Mouse (Mus musculus): ENCODE results near the gene Hdac6. TPM values are rescaled to one million over a fixed set of nuclear protein-coding genes. Genes with fewer than 3 reads are reported as not detected.
"Not testable (repeated sequence)": the region's sequence is repeated elsewhere in the genome, so short reads cannot be mapped to it uniquely, and the experiment has no call there.

Hdac6 gene
- polyA plus RNA-seq, 1 experiment from 2014 or later: 21.1 TPM

DNA sequence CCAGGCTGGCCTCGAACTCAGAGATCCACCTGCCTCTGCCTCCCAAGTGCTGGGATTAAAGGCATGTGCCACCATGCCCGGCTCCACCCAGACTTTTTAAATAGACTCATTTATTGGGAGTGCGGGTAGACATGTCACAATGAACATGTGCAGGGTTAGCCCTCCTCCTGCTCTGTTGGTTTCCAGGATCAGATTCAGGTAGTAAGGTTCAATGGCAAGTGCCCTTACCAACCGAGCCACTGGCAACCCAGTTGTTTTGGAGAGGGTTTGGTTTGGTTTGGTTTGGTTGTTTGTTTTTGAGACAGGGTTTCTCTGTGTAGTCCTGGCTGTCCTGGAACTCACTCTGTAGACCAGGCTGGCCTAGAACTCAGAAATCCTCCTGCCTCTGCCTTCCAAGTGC, 38.4 kb downstream of the Hdac6 start, which contains the start of gene Gm10490:
Gene Gm10490, plus strand, starts transcription at position 301 of the 400 bp plus-strand sequence.
- not testable (repeated sequence) for H3K4me1 ChIP-seq (replicated peaks; ENCODE audit: control insufficient read depth, insufficient read depth, low read length); H3K36me3 ChIP-seq (ENCODE audit: control insufficient read depth, insufficient read depth, low read length); H3K9me3 ChIP-seq (ENCODE audit: control insufficient read depth, low read length); ATAC-seq (replicated peaks; ENCODE audit: low FRiP score); DNase-seq (ENCODE audit: low spot score); H3K27me3 ChIP-seq (replicated peaks; ENCODE audit: control insufficient read depth, insufficient read depth, low read length); H3K4me3 ChIP-seq (ENCODE audit: low read depth, low read length); H3K27ac ChIP-seq (ENCODE audit: low read depth, low read length); H3K4me2 ChIP-seq; H3K9ac ChIP-seq (ENCODE audit: low read depth, low read length)
- WGBS: 86% methylated on average over 4 of the region's 4 CpGs

DNA sequence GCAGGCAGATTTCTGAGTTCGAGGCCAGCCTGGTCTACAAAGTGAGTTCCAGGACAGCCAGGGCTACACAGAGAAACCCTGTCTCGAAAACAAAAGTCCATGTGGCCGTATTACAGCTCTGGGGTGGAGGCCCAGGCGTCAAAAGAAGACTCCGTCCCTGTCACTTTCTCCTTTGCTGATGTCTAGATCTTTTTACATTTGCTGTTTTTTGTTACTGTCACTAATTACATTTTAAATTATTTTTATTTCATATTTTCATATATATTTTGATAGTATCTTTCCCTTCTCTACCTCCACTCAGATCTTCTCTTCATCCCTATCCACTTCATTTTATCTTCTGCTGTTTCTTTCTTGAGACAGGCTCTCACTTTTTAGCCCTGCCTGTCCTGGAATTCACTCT, 40.0 kb downstream of the Hdac6 start, which contains the start of gene Gm10491:
Gene Gm10491, minus strand, starts transcription at position 101 of the 400 bp plus-strand sequence.
- 84% methylated on average over 5 of the region's 5 CpGs for WGBS
- Histone ChIP-seq H3K9ac (ENCODE audit: low read depth, low read length) (no peak within 1 kb of the TSS), H3K4me2 (no peak within 1 kb of the TSS), H3K27me3 (replicated peaks; ENCODE audit: control insufficient read depth, insufficient read depth, low read length) (no peaks in the 10 kb centered on the region), H3K4me3 (ENCODE audit: low read depth, low read length) (no peak within 1 kb of the TSS), H3K9me3 (ENCODE audit: control insufficient read depth, low read length) (no peaks in the 10 kb centered on the region), H3K36me3 (ENCODE audit: control insufficient read depth, insufficient read depth, low read length) (no peaks in the 10 kb centered on the region), H3K4me1 (replicated peaks; ENCODE audit: control insufficient read depth, insufficient read depth, low read length) (no peaks in the 10 kb centered on the region), H3K27ac (ENCODE audit: low read depth, low read length) (no peak within 1 kb of the TSS)
- no peak for DNase-seq (ENCODE audit: low spot score)
- ATAC-seq (replicated peaks; ENCODE audit: low FRiP score): no peak

DNA sequence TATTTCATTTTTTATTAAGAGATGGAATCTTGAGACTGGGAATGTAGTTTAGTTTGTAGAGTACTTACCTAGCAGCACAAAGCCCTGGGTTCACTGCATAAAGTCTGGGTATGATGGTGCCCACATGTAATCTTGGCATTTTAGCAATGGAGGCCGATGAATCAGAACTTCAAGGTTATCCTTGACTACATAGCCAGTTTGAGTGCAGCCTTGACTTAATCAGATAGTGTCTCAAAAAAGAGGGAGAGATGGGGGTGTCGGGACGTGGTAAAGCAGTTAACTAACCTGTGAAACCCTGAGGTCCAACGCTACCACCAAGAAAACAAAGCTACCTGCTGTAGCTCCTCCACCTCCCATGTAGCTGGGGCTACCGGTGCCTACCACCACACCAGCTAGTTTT, 43.2 kb downstream of the Hdac6 start:
- 91% methylated on average over 5 of the region's 5 CpGs for WGBS
- Histone ChIP-seq H3K9me3 (ENCODE audit: control insufficient read depth, low read length) (no peaks in the 10 kb centered on the region), H3K27me3 (replicated peaks; ENCODE audit: control insufficient read depth, insufficient read depth, low read length) (no peaks in the 10 kb centered on the region), H3K27ac (ENCODE audit: low read depth, low read length) (no peak overlapping the region), H3K4me1 (replicated peaks; ENCODE audit: control insufficient read depth, insufficient read depth, low read length) (no peaks in the 10 kb centered on the region), H3K36me3 (ENCODE audit: control insufficient read depth, insufficient read depth, low read length) (no peaks in the 10 kb centered on the region), H3K9ac (ENCODE audit: low read depth, low read length) (no peak overlapping the region), H3K4me3 (ENCODE audit: low read depth, low read length) (no peak overlapping the region), H3K4me2 (no peak overlapping the region)
- no peak for DNase-seq (ENCODE audit: low spot score)
- ATAC-seq (replicated peaks; ENCODE audit: low FRiP score): no peak

DNA sequence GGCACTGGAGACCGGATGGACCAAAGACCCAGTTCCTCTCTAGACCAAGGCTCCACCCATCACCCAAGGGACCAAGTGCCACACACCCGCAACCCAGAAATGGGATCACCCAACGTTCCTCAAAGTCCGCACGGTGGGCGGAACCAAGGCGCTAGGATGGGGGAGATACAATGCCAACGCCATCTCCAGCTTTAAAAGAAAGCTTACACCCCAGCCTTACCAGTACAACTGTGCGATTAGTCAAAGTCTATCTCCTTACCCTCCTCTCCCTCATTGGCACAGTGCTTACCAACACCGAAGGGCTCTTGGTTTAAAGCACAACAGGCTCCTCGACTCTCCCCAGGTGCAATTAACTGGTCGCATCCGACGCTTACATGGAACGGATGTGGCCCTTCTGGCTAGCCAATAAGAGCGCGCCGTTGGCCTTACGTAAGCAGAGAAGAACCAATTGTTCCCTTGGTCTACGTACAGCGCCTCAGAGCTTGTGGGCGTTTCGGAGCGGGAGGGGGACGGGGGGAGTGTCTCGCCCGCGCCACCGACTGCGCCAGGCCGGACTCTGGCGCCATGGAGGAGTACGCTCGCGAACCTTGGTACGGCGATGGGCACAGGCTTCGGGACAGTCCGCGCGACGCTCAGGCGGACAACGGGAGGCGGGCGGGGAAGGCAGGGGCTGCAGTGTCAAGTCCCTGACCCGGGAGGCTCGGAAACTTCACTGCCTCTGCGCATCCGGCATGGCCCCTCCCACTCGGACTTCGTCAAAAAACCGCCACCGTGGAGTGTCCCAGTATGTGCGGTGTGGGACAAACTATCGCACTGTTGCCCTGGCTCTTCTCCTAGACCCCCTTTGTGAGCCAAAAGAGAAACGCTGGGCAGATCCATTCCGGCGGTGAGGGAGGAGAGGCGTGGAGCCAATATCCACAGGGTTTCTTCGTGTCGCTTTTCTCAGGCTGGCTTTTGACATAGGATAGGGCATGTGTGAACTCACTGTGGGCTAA, 48.5 kb downstream of the Hdac6 start, which contains the start of the genes Pqbp1 and Timm17b:
Gene Pqbp1, minus strand, starts transcription at position 390 of the 995 bp plus-strand sequence.
Gene Timm17b, plus strand, starts transcription at position 478 of the 995 bp plus-strand sequence.
- peak within 1 kb of the TSS; percentile 57 for H3K4me3 ChIP-seq (ENCODE audit: low read depth, low read length)
- 0 out of 2 replicates have a peak, but pooled peaks cover under 1% of the 10 kb centered on the region for H3K36me3 ChIP-seq (ENCODE audit: control insufficient read depth, insufficient read depth, low read length)
- no peaks in the 10 kb centered on the region for H3K4me1 ChIP-seq (replicated peaks; ENCODE audit: control insufficient read depth, insufficient read depth, low read length)
- 11% methylated on average over 62 of the region's 62 CpGs for WGBS
- DNase-seq (ENCODE audit: low spot score) (peak; percentile 81), ATAC-seq (replicated peaks; ENCODE audit: low FRiP score) (peak; percentile 98)
- peak within 1 kb of the TSS; percentile 41; the same call in 1 of the 2 replicates for H3K27ac ChIP-seq (ENCODE audit: low read depth, low read length)
- H3K9ac ChIP-seq (ENCODE audit: low read depth, low read length): peak within 1 kb of the TSS; percentile 60
- H3K4me2 ChIP-seq: peak within 1 kb of the TSS; percentile 70
- H3K27me3 ChIP-seq (replicated peaks; ENCODE audit: control insufficient read depth, insufficient read depth, low read length): no peaks in the 10 kb centered on the region
- H3K9me3 ChIP-seq (ENCODE audit: control insufficient read depth, low read length): no peaks in the 10 kb centered on the region

DNA sequence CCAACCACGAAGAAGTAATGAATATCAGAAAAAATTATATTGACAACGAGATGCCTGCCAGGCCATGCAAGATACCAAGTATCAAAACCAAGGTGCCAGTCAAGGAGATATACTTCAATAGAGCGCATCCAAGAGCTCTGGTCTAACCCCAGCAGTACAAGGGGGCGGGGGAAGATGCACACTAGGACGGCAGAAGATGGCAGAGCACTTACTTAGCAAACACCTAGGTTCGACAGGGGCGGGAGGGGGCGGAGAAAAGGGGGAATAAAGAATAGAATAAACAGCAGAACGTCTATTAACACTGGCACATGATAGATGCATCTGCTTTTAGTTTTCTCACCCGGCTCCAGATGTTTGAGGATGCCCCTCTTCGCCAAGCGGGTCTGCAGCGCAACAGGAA, 49.5 kb downstream of the Hdac6 start:
- Histone ChIP-seq H3K27ac (ENCODE audit: low read depth, low read length) (peak overlapping the region; percentile 41; the same call in 1 of the 2 replicates), H3K4me3 (ENCODE audit: low read depth, low read length) (peak overlapping the region; percentile 57), H3K9ac (ENCODE audit: low read depth, low read length) (peak overlapping the region; percentile 60), H3K36me3 (ENCODE audit: control insufficient read depth, insufficient read depth, low read length) (peaks cover 2% of the 10 kb centered on the region; the same call in 1 of the 2 replicates), H3K27me3 (replicated peaks; ENCODE audit: control insufficient read depth, insufficient read depth, low read length) (no peaks in the 10 kb centered on the region), H3K4me1 (replicated peaks; ENCODE audit: control insufficient read depth, insufficient read depth, low read length) (no peaks in the 10 kb centered on the region), H3K4me2 (peak overlapping the region; percentile 63), H3K9me3 (ENCODE audit: control insufficient read depth, low read length) (no peaks in the 10 kb centered on the region)
- no peak for ATAC-seq (replicated peaks; ENCODE audit: low FRiP score)
- WGBS: 28% methylated on average over 13 of the region's 13 CpGs
- DNase-seq (ENCODE audit: low spot score): no peak

DNA sequence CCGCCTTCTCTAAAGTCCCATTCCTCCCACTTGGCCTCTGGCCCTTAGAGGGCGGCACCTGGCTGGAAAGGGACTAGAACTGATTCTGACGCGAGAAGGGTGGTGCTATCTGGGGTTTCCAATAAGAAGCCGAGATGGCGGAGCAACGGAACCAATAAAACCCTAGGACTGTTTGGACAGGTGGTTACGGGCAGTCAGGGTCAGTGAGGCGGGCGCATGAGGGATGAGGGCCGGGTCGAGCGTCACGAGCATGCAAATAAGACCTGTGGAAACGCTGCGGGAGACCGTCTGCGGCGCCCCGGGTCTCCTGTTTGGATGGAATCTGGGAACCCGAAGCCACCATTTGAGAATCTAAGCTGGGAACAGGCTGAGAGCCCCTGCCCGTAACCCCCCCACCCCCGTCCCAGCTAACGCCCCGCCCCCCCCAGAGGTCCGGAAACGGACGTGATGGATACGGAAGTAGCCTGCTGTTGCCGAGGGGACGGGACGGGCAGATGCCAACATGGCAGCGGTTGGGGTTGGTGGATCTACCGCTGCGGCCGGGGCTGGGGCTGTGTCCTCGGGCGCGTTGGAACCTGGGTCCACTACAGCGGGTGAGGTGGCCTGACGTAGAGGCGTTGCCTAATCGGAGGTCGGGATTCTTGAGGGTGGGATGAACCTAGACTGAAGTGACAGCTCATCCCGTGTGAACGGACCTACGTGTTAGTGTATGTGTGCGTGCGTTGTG, 63.7 kb downstream of the Hdac6 start, which contains the start of gene Slc35a2:
Gene Slc35a2, plus strand, starts transcription at position 188 of the 727 bp plus-strand sequence.
- H3K27me3 ChIP-seq (replicated peaks; ENCODE audit: control insufficient read depth, insufficient read depth, low read length): no peaks in the 10 kb centered on the region
- DNase-seq (ENCODE audit: low spot score): peak; percentile 75
- H3K9ac ChIP-seq (ENCODE audit: low read depth, low read length): peak within 1 kb of the TSS; percentile 53
- peak within 1 kb of the TSS; percentile 60 for H3K4me3 ChIP-seq (ENCODE audit: low read depth, low read length)
- 5% methylated on average over 47 of the region's 49 CpGs for WGBS
- H3K4me2 ChIP-seq: peak within 1 kb of the TSS; percentile 76
- H3K27ac ChIP-seq (ENCODE audit: low read depth, low read length): peak within 1 kb of the TSS; percentile 58; the same call in 1 of the 2 replicates
- no peaks in the 10 kb centered on the region for H3K4me1 ChIP-seq (replicated peaks; ENCODE audit: control insufficient read depth, insufficient read depth, low read length)
- ATAC-seq (replicated peaks; ENCODE audit: low FRiP score): peak; percentile 93
- no peaks in the 10 kb centered on the region for H3K36me3 ChIP-seq (ENCODE audit: control insufficient read depth, insufficient read depth, low read length)
- no peaks in the 10 kb centered on the region for H3K9me3 ChIP-seq (ENCODE audit: control insufficient read depth, low read length)

Other genes with a start within 250 kb of the Hdac6 start
- gene Wdr45, start 233.6 kb downstream of the Hdac6 start, polyA plus RNA-seq (2014; fragmentation: Nextera tagmentation; extraction: Ambion mirVana): 13.7 and 15.2 TPM in 2 replicates
- gene Gm45208, start 225.6 kb downstream of the Hdac6 start, polyA plus RNA-seq (2014; fragmentation: Nextera tagmentation; extraction: Ambion mirVana): not detected in 2 replicates
- 29.8 and 32.0 TPM in 2 replicates for gene Praf2, start 219.4 kb downstream of the Hdac6 start, polyA plus RNA-seq (2014; fragmentation: Nextera tagmentation; extraction: Ambion mirVana)
- gene Ccdc120, start 197.0 kb downstream of the Hdac6 start, polyA plus RNA-seq (2014; fragmentation: Nextera tagmentation; extraction: Ambion mirVana): 4.7 and 6.5 TPM in 2 replicates
- gene Tfe3, start 185.3 kb downstream of the Hdac6 start, polyA plus RNA-seq (2014; fragmentation: Nextera tagmentation; extraction: Ambion mirVana): 15.9 and 16.0 TPM in 2 replicates
- 45.0 and 47.2 TPM in 2 replicates for gene Gripap1, start 158.1 kb downstream of the Hdac6 start, polyA plus RNA-seq (2014; fragmentation: Nextera tagmentation; extraction: Ambion mirVana)
- 0.84 and 0.94 TPM in 2 replicates for gene Kcnd1, start 125.6 kb downstream of the Hdac6 start, polyA plus RNA-seq (2014; fragmentation: Nextera tagmentation; extraction: Ambion mirVana)
- gene Otud5, start 106.5 kb downstream of the Hdac6 start, polyA plus RNA-seq (2014; fragmentation: Nextera tagmentation; extraction: Ambion mirVana): 32.2 and 33.1 TPM in 2 replicates
- gene Pim2, start 69.6 kb downstream of the Hdac6 start, polyA plus RNA-seq (2014; fragmentation: Nextera tagmentation; extraction: Ambion mirVana): 6.8 and 8.5 TPM in 2 replicates
- gene Slc35a2, start 63.9 kb downstream of the Hdac6 start, polyA plus RNA-seq (2014; fragmentation: Nextera tagmentation; extraction: Ambion mirVana): 12.5 and 14.4 TPM in 2 replicates
- 91.5 and 95.3 TPM in 2 replicates for gene Pqbp1, start 48.6 kb downstream of the Hdac6 start, polyA plus RNA-seq (2014; fragmentation: Nextera tagmentation; extraction: Ambion mirVana)
- 153 and 156 TPM in 2 replicates for gene Timm17b, start 48.5 kb downstream of the Hdac6 start, polyA plus RNA-seq (2014; fragmentation: Nextera tagmentation; extraction: Ambion mirVana)
- gene Gm10491, start 40.1 kb downstream of the Hdac6 start, polyA plus RNA-seq (2014; fragmentation: Nextera tagmentation; extraction: Ambion mirVana): not detected in 2 replicates
- not detected in 2 replicates for gene Gm10490, start 38.3 kb downstream of the Hdac6 start, polyA plus RNA-seq (2014; fragmentation: Nextera tagmentation; extraction: Ambion mirVana)
- 0.56 and 0.67 TPM in 2 replicates for gene Pcsk1n, start 28.1 kb downstream of the Hdac6 start, polyA plus RNA-seq (2014; fragmentation: Nextera tagmentation; extraction: Ambion mirVana)
- not detected in 2 replicates for gene Eras, start 19.3 kb downstream of the Hdac6 start, polyA plus RNA-seq (2014; fragmentation: Nextera tagmentation; extraction: Ambion mirVana)
- gene Gata1, start 30.2 kb upstream of the Hdac6 start, polyA plus RNA-seq (2014; fragmentation: Nextera tagmentation; extraction: Ambion mirVana): 157 and 162 TPM in 2 replicates
- 0.29 and 0.53 TPM in 2 replicates for gene Glod5, start 70.6 kb upstream of the Hdac6 start, polyA plus RNA-seq (2014; fragmentation: Nextera tagmentation; extraction: Ambion mirVana)
- gene Suv39h1, start 126.9 kb upstream of the Hdac6 start, polyA plus RNA-seq (2014; fragmentation: Nextera tagmentation; extraction: Ambion mirVana): 81.5 and 83.6 TPM in 2 replicates
- 6.5 and 6.7 TPM in 2 replicates for gene Was, start 142.6 kb upstream of the Hdac6 start, polyA plus RNA-seq (2014; fragmentation: Nextera tagmentation; extraction: Ambion mirVana)
- gene Wdr13, start 185.0 kb upstream of the Hdac6 start, polyA plus RNA-seq (2014; fragmentation: Nextera tagmentation; extraction: Ambion mirVana): 15.9 and 17.7 TPM in 2 replicates
- gene Rbm3, start 198.0 kb upstream of the Hdac6 start, polyA plus RNA-seq (2014; fragmentation: Nextera tagmentation; extraction: Ambion mirVana): 469 and 471 TPM in 2 replicates
- 10.5 and 11.1 TPM in 2 replicates for gene Tbc1d25, start 228.3 kb upstream of the Hdac6 start, polyA plus RNA-seq (2014; fragmentation: Nextera tagmentation; extraction: Ambion mirVana)
- 54.7 and 55.6 TPM in 2 replicates for gene Ebp, start 245.6 kb upstream of the Hdac6 start, polyA plus RNA-seq (2014; fragmentation: Nextera tagmentation; extraction: Ambion mirVana)

All from liver, embryonic 11.5 days (tissue).